Mouse (Mus musculus) spleen, postnatal 14 days (tissue): ENCODE measurements around the gene Apob.
"Not testable (repeated sequence)": the region's sequence is repeated elsewhere in the genome, so short reads cannot be mapped to it uniquely, and the experiment has no call there.

ENCODE experiments used
- DNase-seq, 2 experiments: peaks; one replicate each; pipeline ENCODE4 v3.0.0; 2021 to 2022; ENCODE audit warnings: low spot score in 2 of 2

Apob gene

GRCm38 (mm10) chr12:7977466-7978189 is at the start of gene Apob:
Gene Apob (plus strand): TSS chr12:7977648.
- no peak for DNase-seq

DNA sequence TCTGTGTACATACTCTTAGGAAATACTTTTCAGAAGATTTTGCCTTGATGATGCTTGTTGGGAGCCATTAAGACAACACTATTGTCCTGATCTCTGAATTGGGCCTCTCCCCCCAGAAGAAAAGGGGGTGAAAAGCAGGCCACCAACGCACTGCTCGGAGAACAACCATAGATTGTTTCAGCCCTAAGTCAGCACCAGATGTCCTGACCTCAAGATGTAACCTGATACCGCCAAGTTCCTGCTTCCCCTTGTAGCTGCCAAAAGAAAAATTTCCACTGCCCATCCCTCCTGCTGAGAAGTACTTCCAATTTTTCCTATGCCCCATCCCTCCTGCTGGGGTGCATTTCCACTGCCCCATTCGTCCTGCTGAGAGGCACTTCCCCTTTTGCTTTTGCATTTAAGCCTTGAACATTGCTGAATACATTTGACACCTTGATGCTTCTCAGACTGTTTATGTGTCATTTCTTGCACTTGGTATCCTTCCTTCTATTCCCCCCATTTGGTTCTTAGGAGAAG is 45.0 kb upstream of the Apob start:
- DNase-seq = no peak

GRCm38 (mm10) chr12:7950098-7950745 is 27.2 kb upstream of the Apob start:
- DNase-seq = no peak

GRCm38 (mm10) chr12:7958851-7959250 is 18.6 kb upstream of the Apob start:
- DNase-seq = no peak

DNA sequence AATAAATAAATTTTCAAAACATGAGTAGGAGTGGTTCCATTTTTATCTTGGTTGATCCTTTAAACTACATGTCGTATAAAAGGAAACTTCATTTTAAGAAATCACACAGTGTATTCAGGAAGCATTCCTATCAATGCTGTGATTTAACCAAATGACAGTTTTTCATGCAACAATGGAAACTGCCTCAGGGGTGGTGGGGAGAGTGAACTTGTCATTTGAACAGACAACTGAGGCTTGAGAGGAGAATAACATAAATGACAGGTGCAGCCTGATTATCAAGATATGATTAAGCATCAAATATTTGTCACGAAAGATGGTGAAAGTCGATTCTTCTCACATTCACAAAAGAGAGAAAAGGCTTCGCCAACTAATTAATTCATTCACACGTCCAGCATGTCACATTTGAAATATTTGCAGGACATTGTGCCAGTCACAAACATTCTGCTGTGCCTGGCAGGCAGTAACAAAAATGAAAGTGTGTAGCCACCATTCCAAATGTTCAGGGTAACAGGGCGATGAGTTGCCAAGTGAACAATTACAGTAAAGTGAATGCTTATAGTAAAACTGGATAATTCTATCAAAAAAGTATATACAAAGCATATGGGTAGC is 18.0 kb upstream of the Apob start:
- DNase-seq = no peak

GRCm38 (mm10) chr12:7962314-7962927 is 15.0 kb upstream of the Apob start:
- DNase-seq = no peak

DNA sequence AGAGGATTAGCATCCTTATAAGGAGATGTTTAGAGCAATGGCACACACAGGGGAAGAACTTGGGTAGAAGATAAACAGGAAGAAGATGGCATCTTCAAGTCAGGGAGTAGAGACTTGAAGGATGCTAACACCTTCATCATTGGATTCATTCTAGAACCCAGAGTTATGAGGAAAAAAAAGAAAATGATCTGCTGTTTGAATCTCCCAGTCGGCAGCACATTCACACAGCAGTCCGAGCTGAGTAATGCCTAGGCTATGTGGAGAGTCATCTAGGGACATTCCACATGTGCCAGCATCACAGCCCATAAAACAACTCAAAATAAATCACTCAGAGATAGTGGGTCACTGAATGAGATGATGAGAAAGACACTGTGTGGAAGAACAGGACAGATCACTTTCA is 10.2 kb upstream of the Apob start:
- no peak for DNase-seq

DNA sequence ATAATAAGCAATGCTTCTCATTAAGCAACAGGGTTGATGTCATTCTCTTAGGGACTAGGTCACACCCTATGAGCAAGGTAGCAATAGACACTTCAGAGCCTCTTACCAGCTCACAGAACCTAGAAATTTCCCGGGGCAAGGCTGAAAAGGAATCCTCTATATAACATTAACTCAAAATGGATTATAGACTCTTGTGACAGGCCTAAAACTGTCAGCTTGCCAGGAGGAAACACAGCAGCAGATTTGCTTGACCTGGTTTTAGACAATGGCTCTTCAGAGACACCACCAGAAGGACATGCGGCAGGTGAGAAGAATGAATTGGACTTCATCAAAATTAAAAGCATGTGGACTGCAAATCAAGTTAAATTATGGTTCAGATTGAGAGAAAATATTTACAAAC is 7.1 kb upstream of the Apob start:
- DNase-seq = no peak

DNA sequence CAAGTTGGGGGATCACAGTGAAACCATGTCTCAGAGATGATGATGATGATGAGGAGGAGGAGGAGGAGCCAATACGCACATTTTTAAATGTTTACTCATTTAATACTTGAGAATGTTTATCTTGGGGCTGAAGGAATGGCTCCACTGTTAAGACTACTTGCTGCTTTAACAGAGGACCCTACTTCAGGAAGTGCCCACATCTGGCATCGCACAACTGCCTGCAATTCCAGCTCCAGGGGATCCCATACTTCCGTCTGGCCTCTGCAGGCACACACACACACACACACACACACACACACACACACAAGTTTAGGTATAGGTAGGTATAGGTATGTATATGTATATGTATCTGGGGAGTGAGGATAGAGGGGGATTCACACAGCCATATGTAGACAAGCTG is 6.6 kb upstream of the Apob start:
- no peak for DNase-seq

- DNase-seq = no peak
Observed at GRCm38 (mm10) chr12:7971736-7972135, 5.7 kb upstream of the Apob start.

GRCm38 (mm10) chr12:7973773-7974322 is 3.6 kb upstream of the Apob start:
- DNase-seq = no peak

DNA sequence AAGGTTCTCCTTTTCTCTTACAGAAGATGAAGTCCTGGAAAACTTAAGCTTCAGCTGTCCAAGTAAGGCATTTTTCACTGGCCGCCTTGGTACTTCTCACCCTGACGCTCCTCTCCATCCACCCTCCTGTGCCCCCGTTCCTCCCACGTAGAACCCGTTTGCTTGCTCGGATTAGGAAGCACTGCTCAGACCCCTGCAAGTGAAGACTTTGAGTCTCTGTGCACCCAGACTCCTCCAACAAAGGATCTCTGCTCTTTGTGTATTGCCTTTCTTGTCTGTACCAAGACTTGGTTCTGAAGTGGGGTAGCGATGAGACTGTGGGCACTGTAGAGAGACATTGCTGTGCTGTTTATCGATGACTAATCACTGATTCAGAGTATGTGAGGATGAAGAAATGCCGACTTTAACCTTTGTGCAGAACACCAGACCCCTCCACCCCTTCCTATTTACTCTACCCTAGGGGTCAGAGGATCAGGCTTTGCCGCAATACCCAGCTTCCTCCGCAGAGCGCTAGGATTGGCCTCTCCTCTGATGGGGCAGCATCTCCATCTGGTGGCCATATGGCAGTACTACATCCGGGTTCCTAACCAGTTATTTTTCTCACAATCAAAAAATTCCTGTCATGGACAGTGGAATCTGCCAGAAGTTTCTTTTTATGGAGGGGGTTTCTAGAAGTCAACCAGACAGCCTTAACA is 889 bp downstream of the Apob start:
- peak in 1 of 2 experiments; percentile 5 for DNase-seq

DNA sequence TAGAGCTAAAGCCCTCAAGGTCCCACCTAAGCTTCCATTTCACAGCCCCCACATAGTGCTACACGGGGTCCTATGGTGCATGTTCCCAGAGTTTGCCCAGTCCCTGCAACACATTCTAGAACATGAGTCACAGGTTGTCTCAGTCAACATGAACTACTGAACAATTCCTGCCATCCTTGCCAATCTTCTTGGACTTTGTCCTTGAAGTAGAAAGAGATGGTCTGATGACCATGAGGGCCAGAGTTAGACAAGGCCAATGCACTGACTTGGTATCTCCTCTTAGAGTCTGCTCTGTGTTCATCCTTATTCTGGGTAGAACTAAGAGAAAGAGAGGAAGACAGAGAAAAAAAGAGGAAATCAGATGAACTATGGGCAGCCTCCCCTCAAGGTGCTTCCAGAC is 7.0 kb downstream of the Apob start:
- no peak for DNase-seq

DNA sequence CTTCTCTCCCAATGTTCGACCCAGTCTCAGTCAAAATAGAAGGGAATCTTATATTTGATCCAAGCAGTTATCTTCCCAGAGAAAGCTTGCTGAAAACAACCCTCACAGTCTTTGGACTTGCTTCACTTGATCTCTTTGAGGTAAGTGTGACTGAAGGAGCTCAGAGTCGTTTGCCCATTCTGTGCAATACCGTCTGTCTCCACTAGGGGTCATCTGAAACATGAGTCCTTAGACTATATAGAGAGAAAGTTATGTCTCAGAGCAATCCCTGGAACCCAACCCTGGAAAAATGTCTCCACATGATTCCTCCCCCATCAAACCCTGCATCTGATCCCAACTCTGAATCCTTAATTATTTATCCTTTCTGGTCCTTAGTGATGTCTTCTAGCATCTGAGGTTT is 13.4 kb downstream of the Apob start:
- no peak for DNase-seq

DNA sequence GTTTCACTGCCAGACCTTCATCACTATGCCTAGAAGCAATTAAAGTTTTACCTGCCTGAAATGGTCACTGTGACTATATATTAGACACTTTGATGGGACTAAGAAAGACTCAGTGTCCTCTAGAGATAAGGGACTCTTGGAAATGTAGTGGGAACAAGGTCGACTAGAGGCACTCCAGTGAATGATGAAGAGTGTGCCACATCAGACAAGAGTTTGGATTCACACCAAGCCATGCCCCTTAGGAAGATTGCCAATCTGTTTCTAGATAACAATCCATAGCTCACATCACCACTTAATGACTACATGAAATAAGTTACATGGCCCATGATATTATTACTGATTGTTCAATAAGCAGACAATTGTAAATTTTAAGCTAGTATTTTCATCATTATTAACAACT is 14.1 kb downstream of the Apob start:
- no peak for DNase-seq

DNA sequence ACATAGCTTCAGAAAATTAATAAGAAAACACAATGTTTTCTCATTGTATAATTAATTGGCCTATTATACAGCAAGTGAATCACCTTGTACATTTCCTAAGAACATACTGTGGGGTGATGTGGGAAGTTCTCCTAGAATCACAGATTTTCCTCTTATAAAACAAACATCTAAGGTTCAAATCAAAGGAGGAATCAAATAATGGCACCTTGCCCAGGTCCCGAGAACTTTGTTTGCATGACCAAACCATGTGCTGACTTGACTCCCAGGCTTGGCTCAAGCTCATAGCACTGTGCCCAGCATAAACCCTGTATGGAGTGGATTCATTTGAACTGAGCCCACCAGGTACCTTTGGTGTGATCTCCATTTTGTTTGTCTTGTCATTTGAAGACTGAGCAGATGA is 43.5 kb downstream of the Apob start:
- DNase-seq = no peak

- DNase-seq = no peak
Observed at GRCm38 (mm10) chr12:8029520-8029919, 52.1 kb downstream of the Apob start.

DNA sequence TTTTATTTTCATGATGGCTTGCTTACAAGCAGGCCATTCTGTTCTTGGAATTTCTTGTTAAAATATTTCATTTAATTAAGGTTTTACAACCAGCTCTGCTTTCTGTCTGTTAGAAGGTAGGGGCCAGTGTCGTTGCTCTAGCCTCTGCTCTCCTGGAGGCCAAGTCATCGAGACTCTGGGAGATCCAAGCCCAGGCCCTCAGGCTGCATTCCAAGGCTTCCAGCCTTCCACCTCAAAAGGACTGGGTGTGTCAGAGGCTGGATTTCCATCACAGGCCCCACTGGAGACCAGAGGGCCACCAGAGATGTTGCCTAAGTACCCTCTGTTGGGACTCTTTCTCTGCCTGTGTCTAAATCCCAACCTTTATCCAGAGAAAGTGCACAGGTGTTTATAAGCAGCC is 52.6 kb downstream of the Apob start:
- DNase-seq = no peak

DNA sequence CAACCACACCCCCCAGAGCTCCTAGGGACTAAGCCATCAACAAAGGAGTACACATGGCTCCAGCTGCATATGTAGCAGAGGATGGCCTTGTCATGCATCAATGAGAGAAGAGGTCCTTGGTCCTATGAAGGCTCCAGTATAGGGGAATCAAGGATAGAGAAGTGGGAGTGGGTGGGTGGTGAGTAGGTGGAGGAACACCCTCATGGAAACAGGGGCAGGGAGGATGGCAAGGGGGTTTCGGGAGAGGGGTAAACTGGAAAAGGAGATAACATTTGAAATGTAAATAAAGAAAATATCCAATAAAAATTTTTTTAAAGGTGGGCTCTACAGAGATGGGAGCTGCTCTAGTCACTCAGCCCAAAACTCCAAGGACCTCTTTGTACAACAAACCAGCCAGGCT is 53.7 kb downstream of the Apob start:
- not testable (repeated sequence) for DNase-seq

DNA sequence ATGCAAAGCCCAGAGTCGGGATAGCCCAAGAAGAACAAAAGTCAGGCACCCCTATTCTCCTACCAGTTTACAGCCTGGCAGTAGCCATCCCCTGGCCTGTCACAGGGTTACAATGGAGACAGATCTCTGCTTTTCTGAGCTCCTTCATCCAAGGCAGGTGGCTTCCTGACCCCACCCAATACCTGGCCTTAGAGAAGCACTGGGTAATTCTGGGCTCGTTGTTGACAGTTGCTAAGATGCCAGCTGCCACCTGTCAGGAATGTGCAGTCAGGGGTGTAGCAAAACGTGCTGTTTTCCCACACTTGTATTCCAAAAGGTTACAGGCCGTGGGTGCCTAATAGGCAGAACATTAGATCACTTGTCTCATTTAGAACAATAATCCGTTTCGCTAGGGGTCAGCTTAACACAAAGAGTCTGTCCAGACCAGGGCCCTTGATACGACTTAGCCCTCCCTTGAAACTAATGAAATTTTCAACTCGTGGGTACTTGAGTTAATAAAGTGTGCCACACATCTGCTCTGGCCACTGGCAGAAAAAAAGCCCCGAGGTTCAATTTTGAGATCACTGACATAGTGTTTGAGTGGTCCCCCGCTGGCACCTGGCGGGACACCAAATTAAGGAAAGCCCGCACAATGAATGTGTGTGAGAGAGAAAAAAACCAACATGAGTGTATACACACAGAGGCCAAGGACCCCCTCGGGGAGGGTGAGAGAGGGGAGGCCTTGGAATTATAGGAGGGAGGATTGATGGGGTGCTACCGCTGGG is 54.3 kb downstream of the Apob start:
- DNase-seq = no peak

- no peak for DNase-seq
Observed at GRCm38 (mm10) chr12:8032359-8032755, 54.9 kb downstream of the Apob start.
